Mouse (Mus musculus): Measurements from ENCODE around the gene Plekhm1.
"Not testable (repeated sequence)": the region's sequence is repeated elsewhere in the genome, so short reads cannot be mapped to it uniquely, and the experiment has no call there.

Plekhm1 gene

GRCm38 (mm10) chr11:103339414-103340119 lies 72.9 kb downstream of the Plekhm1 start:
- no peak for DNase-seq (ENCODE audit: low spot score)

- DNase-seq (ENCODE audit: low spot score), result no peak
Measured at GRCm38 (mm10) chr11:103338671-103339070, 73.8 kb downstream of the Plekhm1 start.

GRCm38 (mm10) chr11:103338119-103338518 lies 74.4 kb downstream of the Plekhm1 start:
- DNase-seq (ENCODE audit: low spot score), result no peak

- DNase-seq (ENCODE audit: low spot score), result no peak
Measured at GRCm38 (mm10) chr11:103337180-103337579, 75.3 kb downstream of the Plekhm1 start.

- DNase-seq (ENCODE audit: low spot score), result no peak
Measured at GRCm38 (mm10) chr11:103335561-103335960, 76.9 kb downstream of the Plekhm1 start.

- no peak for DNase-seq (ENCODE audit: low spot score)
Measured at GRCm38 (mm10) chr11:103334925-103335324, 77.6 kb downstream of the Plekhm1 start.

GRCm38 (mm10) chr11:103333719-103334398 lies 78.6 kb downstream of the Plekhm1 start:
- DNase-seq (ENCODE audit: low spot score), result no peak

- no peak for DNase-seq (ENCODE audit: low spot score)
Measured at GRCm38 (mm10) chr11:103332890-103333651, 79.4 kb downstream of the Plekhm1 start.

GRCm38 (mm10) chr11:103332186-103332889 lies 80.1 kb downstream of the Plekhm1 start:
- DNase-seq (ENCODE audit: low spot score), result peak; percentile 83

- DNase-seq (ENCODE audit: low spot score), result no peak
Measured at GRCm38 (mm10) chr11:103331502-103332185, 80.8 kb downstream of the Plekhm1 start.

GRCm38 (mm10) chr11:103330651-103331319 lies 81.7 kb downstream of the Plekhm1 start:
- DNase-seq (ENCODE audit: low spot score), result no peak

- DNase-seq (ENCODE audit: low spot score), result peak; percentile 71
Measured at GRCm38 (mm10) chr11:103326950-103327349, 85.5 kb downstream of the Plekhm1 start.

- DNase-seq (ENCODE audit: low spot score), result peak; percentile 71
Measured at GRCm38 (mm10) chr11:103325172-103325571, 87.3 kb downstream of the Plekhm1 start.

GRCm38 (mm10) chr11:103324723-103325122 lies 87.8 kb downstream of the Plekhm1 start:
- no peak for DNase-seq (ENCODE audit: low spot score)

- not testable (repeated sequence) for DNase-seq (ENCODE audit: low spot score)
Measured at GRCm38 (mm10) chr11:103322832-103323231, 89.7 kb downstream of the Plekhm1 start.

- no peak for DNase-seq (ENCODE audit: low spot score)
Measured at GRCm38 (mm10) chr11:103320646-103321045, 91.8 kb downstream of the Plekhm1 start.

- DNase-seq (ENCODE audit: low spot score), result no peak
Measured at GRCm38 (mm10) chr11:103320196-103320595, 92.3 kb downstream of the Plekhm1 start.

GRCm38 (mm10) chr11:103318042-103318441 lies 94.4 kb downstream of the Plekhm1 start:
- DNase-seq (ENCODE audit: low spot score), result no peak

GRCm38 (mm10) chr11:103315379-103315778 lies 97.1 kb downstream of the Plekhm1 start:
- DNase-seq (ENCODE audit: low spot score), result no peak

- no peak for DNase-seq (ENCODE audit: low spot score)
Measured at GRCm38 (mm10) chr11:103314736-103315374, 97.6 kb downstream of the Plekhm1 start.

Data from lung, postnatal 25 days (tissue).